Mouse (Mus musculus) lung, postnatal 25 days (tissue): Measurements from ENCODE around the gene Gm8356.
"Not testable (repeated sequence)": the region's sequence is repeated elsewhere in the genome, so short reads cannot be mapped to it uniquely, and the experiment has no call there.

Experiments used
- DNase-seq: peaks from one replicate; pipeline ENCODE4 v3.0.0; 2022; ENCODE audit warnings: low spot score

Gene Gm8356

DNA sequence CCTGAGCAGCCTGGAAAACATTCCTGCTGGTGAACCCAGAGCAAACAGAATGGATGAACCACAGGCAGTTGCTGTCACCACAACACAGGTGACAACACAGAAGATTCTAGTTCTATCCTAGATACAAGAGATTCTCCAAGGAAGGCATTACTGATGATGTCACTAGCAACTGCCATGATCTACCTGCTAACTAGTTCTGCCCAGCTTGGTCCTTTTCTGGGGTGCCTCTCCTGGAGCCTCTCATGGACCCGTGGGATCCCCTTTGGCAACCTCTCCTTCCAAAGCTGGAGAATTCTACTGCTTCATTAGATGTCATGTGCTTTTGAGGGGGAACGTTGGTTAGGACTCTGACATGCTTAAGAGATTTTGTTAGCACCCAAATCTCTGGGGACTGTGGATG is at the start of gene Gm8356:
Gene Gm8356, minus strand, starts transcription at position 101 of the 400 bp plus-strand sequence.
- not testable (repeated sequence) for DNase-seq

DNA sequence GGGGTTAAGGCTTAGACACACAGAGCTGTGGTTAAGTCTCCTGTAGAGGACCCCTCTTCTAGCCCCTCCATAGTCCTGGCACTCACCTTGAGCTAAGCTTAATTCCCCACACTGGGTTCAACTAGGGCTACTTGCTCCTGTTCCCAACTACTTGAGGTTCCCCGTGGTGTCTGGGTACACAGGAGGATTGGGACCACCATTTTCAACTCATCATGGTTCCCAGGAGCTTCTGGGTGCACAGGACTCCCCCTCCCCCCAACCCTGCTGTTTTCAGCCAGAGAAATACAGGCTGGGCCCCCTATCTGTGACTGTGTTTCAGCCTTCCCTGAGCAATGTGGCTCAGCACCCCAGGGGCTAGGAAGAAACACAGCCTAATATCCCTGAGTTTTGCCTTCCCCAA is 50.8 kb downstream of the Gm8356 start:
- not testable (repeated sequence) for DNase-seq

DNA sequence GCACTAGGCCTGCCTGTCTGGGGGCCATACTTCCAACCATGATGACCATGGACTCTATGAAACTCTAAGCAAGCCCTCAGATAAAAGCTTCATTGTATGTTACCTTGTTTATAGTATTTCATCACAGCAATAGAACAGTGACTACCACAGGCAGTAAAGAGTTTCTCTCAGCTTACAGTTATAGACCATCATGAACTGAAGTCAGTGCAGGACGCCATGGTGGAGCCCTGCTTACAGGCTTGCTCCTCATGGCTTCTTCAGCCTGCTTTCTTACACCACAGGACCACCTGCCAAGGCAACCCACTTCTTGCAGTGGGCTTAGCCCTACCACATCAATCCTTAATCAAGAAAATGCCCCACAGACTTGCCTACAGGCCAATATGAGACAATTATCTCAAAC is 51.5 kb downstream of the Gm8356 start:
- not testable (repeated sequence) for DNase-seq

DNA sequence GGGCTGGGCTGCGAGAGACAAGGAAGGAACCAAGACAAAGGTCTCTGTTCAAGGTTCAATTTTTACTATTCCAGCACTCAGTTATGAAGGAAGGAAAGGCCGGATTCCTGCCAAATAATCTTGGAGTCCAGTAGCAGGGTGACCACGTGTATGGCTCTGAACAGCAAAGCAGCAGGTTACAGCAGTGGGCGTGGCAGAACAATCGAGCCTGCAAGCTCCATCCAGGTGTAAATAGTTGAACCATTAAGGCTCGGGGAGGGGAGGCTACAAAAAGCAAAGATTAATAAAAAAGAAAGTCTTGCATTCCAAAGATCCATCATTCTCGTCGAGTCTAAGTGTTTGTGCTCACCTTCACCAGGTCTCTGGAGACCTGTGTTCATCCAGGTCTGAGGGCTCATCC is 55.0 kb downstream of the Gm8356 start:
- DNase-seq: not testable (repeated sequence)
